15 mouse cellular contexts compared by ENCODE assay signal in the genomic region with DNA sequence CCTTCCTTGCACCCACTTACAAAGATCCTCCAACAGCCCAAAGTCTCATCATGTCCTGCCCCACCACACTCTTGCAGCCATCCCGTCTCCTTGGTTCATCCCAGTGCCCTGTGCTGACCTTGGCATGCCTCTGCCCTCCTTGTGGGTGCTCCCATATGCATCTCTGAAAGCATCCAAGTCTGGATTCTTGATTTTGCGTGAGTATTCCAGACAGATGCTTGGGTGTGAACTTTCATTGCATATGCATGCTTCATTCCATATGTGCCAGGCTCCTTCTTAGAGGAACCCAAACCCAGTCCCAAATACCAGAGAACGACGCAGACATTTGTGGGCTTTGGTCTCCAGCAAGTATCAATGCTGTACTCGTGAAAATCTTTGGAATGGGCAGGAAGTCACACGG.
"Had no signal": no experiment of that assay in that cellular context is flagged by ENCODE, and none has a peak within 500 bp of the region (broad histone marks: within the 10 kb centered on the region; RNA-seq: fewer than 3 reads in every experiment).

No protein-coding gene starts in this region.

- H3K4me1 ChIP-seq: neural tube, embryonic 12.5 days; stomach, embryonic 15.5 days had no signal

- H3K27ac ChIP-seq: midbrain, embryonic 10.5 days; midbrain, embryonic 12.5 days; neural tube, embryonic 12.5 days; stomach, embryonic 15.5 days; stomach, postnatal 0 days had no signal

- H3K4me3 ChIP-seq: midbrain, embryonic 10.5 days; midbrain, embryonic 12.5 days; neural tube, embryonic 12.5 days; stomach, embryonic 15.5 days had no signal

- H3K27me3 ChIP-seq: neural tube, embryonic 12.5 days; stomach, embryonic 15.5 days had no signal

- ATAC-seq: midbrain, embryonic 16.5 days had no signal

- DNase-seq: lung, adult 18-20 months; lung, embryonic 14.5 days; lung, postnatal 10 days; lung, postnatal 4 days; midbrain, embryonic 14.5 days; right cerebral cortex, postnatal 14 days; thymus, adult 2 months; thymus, postnatal 25 days; thymus, postnatal 4 days had no signal

- H3K4me2 ChIP-seq: lung, embryonic 14.5 days; midbrain, embryonic 12.5 days; neural tube, embryonic 12.5 days; stomach, embryonic 15.5 days had no signal

- H3K36me3 ChIP-seq: midbrain, embryonic 10.5 days; midbrain, embryonic 12.5 days; neural tube, embryonic 12.5 days; stomach, embryonic 15.5 days had no signal

- H3K9me3 ChIP-seq: midbrain, embryonic 10.5 days; midbrain, embryonic 12.5 days; neural tube, embryonic 12.5 days; stomach, embryonic 15.5 days had no signal

- H3K9ac ChIP-seq: lung, embryonic 14.5 days; midbrain, embryonic 12.5 days; neural tube, embryonic 12.5 days; stomach, embryonic 15.5 days had no signal
